Mouse (Mus musculus) gastrocnemius, postnatal 10 days (tissue): ENCODE measurements around the gene Desi1. TPM values are rescaled to one million over a fixed set of nuclear protein-coding genes. Genes with fewer than 3 reads are reported as not detected.
A peak's percentile ranks its signal among the peaks of the same experiment; 100 is the strongest.
"Not testable (repeated sequence)": the region's sequence is repeated elsewhere in the genome, so short reads cannot be mapped to it uniquely, and the experiment has no call there.

ENCODE experiments used
- DNase-seq: peaks from one replicate; pipeline ENCODE4 v3.0.0; 2021; ENCODE audit warnings: mixed read lengths
- total RNA-seq, 2 experiments: library from RNA; stranded (reverse); gene quantifications; 2 replicates each; pipeline ENCODE4 v1.2.3; 2021

The Desi1 gene
- total RNA-seq, 2 experiments from 2014 or later = 18.5 to 20.7 TPM

- no peak for DNase-seq
Observed at GRCm38 (mm10) chr15:82019288-82019687, 14.4 kb downstream of the Desi1 start.

DNA sequence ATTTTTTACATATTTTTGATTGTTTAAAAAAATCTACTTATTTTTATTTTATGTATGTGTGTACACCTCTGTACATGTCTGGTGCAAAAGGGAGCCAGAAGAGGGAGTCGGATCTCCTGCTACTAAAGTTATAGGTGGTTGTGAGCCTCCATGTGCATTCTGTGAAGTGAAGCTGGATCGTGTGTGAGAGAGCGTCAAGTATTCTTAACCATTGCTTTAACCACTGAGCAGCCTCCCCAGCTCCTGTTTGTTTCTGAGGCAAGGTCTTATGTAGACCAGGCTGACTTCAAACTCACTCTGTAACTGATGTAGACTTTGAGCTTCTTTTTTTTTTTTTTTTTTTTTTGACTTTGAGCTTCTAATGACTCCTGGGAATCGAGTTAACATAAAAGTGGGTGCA lies 16.2 kb downstream of the Desi1 start:
- no peak for DNase-seq

DNA sequence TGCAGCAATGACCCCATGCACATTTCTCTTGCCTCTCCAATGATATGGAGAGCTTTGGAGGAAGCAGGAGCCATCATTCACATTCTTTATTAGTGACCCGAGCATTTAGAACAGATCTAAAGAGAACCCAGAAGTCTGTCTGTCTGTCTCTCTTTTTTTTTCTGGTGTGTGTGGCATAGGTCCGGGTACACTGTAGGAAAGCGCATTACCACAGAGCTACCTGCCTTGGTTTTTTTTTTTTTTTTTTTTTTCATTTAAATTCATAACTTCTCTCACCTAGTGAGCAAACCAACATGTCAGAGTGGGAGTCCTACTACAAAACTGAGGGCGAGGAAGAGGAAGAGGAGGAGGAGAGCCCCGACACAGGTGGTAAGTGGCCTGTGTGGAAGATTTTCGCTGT lies 16.8 kb downstream of the Desi1 start:
- DNase-seq = no peak

DNA sequence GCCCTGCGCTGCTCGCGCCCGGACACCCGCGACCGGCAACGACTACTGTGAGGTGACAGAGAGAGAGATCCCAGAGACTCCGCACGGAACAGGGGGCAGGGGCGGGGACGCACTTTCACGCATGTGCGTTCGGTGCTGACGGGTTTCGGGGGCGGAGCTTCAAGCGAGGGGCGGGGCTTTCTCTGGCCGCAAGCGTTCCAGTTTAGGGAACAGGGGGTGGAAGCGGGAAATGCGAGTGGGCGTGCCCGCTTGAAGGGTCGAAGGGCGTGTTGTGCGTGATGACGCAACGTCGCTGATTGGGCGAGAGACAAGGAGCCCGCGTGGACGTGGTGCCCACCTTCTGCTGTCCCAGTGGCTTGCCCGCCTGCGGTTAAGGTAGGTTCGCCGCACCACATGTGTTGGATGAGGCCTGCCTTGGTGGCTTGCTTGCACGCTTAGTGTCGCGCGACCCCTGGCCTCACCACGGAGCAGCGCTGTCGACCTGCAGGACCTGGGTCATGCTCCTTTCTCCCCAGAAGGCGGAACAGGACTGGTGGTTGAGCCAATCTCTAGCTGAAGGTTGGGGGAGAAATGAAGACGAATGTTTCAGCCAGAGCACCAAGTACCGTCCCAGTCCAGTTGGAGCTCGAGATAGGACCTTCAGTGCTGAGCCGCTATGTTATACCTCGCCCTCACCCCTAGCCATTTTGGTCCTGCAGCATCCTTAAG lies 17.4 kb downstream of the Desi1 start:
- peak; percentile 100 for DNase-seq

- peak; percentile 30 for DNase-seq
Observed at GRCm38 (mm10) chr15:82015392-82016100, 18.1 kb downstream of the Desi1 start.

DNA sequence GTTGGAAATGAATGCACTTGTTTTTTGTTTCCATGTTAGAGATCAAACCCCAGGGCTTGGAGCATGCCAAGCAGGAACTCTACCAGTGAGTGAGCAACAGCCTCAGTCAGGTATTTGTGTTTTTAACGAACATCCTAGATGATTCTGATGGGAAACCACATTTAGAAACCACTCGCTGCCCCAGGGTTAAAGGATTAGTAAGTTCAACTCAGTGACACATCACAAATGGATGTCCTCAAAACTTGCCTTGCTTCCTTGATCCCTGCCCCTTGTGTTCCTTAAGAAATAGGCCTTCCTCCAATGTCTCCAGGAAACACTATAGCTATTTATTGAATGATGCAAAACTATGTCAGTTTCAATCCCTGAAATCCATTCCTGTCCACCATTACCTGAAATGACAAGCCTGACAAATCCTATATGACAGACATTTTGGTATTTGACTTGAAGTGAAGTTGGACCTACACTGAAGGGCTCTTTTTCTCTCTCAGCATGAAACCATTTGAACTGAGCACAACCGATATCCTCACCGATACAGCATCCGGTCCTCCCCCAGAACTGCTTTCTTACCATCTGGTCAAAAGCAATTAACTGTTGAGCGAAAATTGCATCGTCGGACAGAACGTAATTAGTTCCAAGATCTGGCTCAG lies 18.8 kb downstream of the Desi1 start:
- no peak for DNase-seq

GRCm38 (mm10) chr15:82011947-82012346 lies 21.7 kb downstream of the Desi1 start:
- DNase-seq = no peak

- no peak for DNase-seq
Observed at GRCm38 (mm10) chr15:82004257-82004656, 29.4 kb downstream of the Desi1 start.

GRCm38 (mm10) chr15:81993992-81994391 lies 39.7 kb downstream of the Desi1 start:
- no peak for DNase-seq

GRCm38 (mm10) chr15:81990549-81990948 lies 43.1 kb downstream of the Desi1 start:
- DNase-seq = peak; percentile 18

DNA sequence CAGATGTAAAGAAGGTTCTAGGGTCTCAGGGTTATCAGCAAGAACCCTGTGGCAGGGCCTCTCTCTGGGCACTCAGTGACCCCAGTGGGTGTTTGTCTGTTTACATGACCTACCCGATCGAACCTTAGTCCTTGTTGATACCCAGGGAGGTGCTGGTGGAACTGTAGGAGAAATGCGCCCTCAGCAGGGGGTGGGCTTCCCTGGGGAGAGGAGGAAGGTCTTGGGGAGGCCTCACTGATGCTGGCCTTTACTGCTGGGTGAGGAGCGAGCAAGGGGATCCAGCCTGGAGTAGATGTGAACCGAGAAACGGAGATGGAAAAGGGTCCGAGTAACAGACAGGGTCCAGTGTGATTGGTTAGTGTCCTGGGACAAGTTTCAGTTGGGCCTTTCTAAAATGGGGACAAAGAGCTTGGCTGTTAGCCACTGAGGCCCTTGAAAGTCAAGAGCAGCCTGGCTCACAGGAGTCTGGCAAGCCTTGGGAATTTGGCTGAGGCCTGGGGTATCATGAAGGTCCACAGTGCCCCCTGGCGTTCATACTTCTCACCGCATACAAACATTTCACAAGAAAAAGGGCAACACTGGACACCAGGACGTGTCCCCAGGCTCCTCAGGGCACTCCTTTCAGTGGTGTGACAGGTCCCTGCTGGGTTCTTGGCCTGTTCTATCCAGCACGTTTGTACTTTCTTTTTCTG lies 44.1 kb downstream of the Desi1 start:
- DNase-seq = peak; percentile 91

- no peak for DNase-seq
Observed at GRCm38 (mm10) chr15:81987646-81988045, 46.0 kb downstream of the Desi1 start, which contains the start of gene Xrcc6. TSS of gene Xrcc6 (plus strand) at chr15:81987835.

- no peak for DNase-seq
Observed at GRCm38 (mm10) chr15:81985267-81986161, 48.1 kb downstream of the Desi1 start.

DNA sequence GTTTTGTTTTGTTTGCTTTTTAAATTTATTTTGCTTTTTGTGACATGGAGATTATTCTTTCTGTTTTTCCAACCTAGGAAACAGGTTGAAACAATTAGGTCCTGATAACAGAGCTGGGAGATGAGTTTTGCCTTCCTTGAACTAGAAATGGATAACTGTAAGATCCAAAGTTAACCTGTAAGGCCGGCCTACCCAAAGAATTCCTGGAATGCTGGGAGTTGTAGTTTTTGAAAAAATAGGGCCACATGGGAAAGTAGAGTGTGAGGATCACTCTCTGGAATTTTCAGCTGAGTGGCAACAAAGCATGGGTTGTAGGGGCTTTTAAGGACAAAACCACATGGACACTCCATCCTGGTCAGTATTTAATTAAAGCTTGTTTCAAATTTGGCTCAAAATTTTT lies 51.5 kb downstream of the Desi1 start:
- no peak for DNase-seq

DNA sequence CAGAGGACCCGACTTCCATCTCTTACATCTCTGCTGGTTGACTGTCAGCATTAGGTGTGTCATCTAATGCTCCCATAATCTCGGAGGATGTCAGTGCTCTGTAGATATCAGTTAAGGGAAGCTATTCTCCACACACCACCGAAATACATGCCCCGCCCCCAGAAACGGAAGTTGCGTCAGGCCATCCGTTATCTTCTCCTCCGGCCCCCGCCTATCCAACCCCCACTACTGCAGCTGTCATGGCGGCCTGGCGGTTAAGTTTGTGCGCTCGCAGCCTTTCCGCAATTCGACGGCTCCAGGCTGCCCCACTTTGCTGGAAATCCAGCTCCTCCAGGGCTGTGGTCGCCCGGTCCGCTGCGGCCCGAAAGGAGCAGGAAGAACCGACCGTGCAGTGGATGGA lies 53.3 kb downstream of the Desi1 start, which contains the start of gene 1700029P11Rik:
Gene 1700029P11Rik, plus strand, starts transcription at position 220 of the 400 bp plus-strand sequence.
- no peak for DNase-seq

GRCm38 (mm10) chr15:81975156-81975555 lies 58.5 kb downstream of the Desi1 start:
- not testable (repeated sequence) for DNase-seq

GRCm38 (mm10) chr15:81970498-81970897 lies 63.2 kb downstream of the Desi1 start:
- not testable (repeated sequence) for DNase-seq

GRCm38 (mm10) chr15:81969635-81970034 lies 64.0 kb downstream of the Desi1 start:
- not testable (repeated sequence) for DNase-seq

DNA sequence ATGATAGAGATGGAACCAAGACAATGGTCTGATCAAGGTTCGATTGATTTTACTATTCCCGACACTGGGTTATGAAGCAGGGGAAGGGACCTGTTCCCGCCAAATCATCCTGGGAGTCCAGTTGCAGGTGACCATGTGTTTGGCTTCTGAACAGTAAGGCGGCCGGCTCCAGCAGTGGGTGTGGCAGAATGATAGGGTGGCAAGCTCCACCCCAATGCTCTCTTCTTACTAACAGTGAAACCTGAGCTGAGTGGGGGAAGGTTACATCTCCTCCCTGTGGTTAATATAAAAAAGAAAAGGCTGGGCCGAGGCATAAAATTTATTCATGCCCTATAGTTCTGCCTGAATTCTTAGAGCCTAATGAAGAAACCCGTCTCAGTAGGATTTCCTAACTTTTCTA lies 64.5 kb downstream of the Desi1 start:
- DNase-seq = no peak

DNA sequence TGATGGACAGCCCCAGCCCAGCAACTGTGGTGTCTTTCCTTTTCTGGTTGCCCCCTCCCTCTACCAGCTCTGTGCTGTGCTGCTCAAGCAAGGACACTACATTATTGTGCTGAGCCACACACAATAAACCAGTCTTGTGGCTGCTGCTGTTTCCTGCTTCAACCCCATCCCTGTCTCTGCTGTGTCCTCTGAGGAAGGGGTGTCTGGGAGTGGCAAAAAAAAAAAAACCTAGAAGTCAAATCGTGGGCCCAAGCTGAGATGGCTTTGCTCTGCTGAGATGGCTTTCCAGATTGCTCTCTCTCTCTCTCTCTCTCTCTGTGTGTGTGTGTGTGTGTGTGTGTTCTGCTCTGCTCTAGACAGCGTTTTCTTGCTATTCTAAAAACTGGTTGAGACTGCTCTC lies 65.2 kb downstream of the Desi1 start:
- no peak for DNase-seq

DNA sequence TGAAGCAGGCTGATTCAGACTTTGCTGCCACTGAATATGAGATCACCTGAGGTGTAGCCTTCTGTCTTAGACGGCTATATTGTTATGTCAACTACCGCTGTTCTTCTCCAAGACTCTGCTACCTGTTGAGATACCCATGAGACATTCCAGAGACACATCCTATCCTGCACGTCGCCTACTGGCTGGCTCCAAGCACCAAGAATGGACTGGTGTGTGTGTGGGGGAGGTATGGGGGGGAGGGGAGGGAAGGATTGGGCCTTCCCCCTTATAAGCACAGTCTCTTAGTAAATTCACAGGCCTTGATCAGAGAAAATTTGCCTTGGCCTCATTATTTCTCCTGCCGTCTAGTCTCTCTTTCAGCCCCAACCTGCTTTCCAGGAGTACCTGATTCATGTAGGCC lies 65.8 kb downstream of the Desi1 start:
- DNase-seq = no peak
